Mouse (Mus musculus) lung, embryonic 14.5 days (tissue): ENCODE results near the gene Dmd. TPM values are rescaled to one million over a fixed set of nuclear protein-coding genes. Genes with fewer than 3 reads are reported as not detected.
A peak's percentile ranks its signal among the peaks of the same experiment; 100 is the strongest.

Experiments used
- ATAC-seq: fragments of 200-750 bp; cut with Nextera tagmentation; 2 replicates; pipeline ENCODE4 v1.8.0; 2017; ENCODE audit warnings: mild to moderate bottlenecking, moderate TSS enrichment, moderate library complexity; ENCODE audit not compliant: insufficient read depth
- DNase-seq: peaks from one replicate; pipeline ENCODE4 v3.0.0-alpha.2; 2015
- H3K27ac ChIP-seq: fragments of 300-500 bp; sonication (generic); 2 replicates; pipeline ENCODE4 v1.5.1; 2014; ENCODE audit warnings: low read depth, mild to moderate bottlenecking, moderate library complexity
- H3K27me3 ChIP-seq: fragments of 300-500 bp; sonication (generic); 2 replicates; pipeline ENCODE4 v1.6.1; 2014; ENCODE audit warnings: low read length, control low read depth; ENCODE audit not compliant: insufficient read depth
- H3K36me3 ChIP-seq: fragments of 300-500 bp; sonication (generic); 2 replicates; pipeline ENCODE4 v1.6.1; 2014; ENCODE audit warnings: control low read depth; ENCODE audit not compliant: insufficient read depth
- H3K4me1 ChIP-seq: fragments of 300-500 bp; sonication (generic); 2 replicates; pipeline ENCODE4 v1.6.1; 2014; ENCODE audit warnings: antibody characterized with exemption, control low read depth; ENCODE audit not compliant: insufficient read depth
- H3K4me2 ChIP-seq: fragments of 300-500 bp; sonication (generic); 2 replicates; pipeline ENCODE4 v1.6.1; 2014; ENCODE audit warnings: mild to moderate bottlenecking
- H3K4me3 ChIP-seq: fragments of 300-500 bp; sonication (generic); 2 replicates; pipeline ENCODE4 v1.5.1; 2014; ENCODE audit warnings: low read depth, low read length
- H3K9ac ChIP-seq: fragments of 300-500 bp; sonication (generic); 2 replicates; pipeline ENCODE4 v1.6.1; 2014
- H3K9me3 ChIP-seq: fragments of 300-500 bp; sonication (generic); 2 replicates; pipeline ENCODE4 v1.6.1; 2016; ENCODE audit warnings: low read depth, low read length, control low read depth
- CTCF ChIP-seq: IDR thresholded peaks from 2 replicates; pipeline ENCODE4 v1.5.1; 2016; ENCODE audit warnings: antibody characterized with exemption, low read depth
- WGBS: fragments of 180-500 bp; shearing (Covaris S2); extraction: QIAGEN DNeasy Blood & Tissue Kit; methylation state at CpG from one replicate; pipeline ENCODE4 v1.1.7; 2014; 5-methylcytosine and 5-hydroxymethylcytosine counted together
- polyA plus RNA-seq: library from polyadenylated mRNA; unstranded; fragments of >200 nt; fragmentation: Nextera tagmentation; extraction: Ambion mirVana; gene quantifications from 2 replicates; pipeline ENCODE4 v1.2.1, GENCODE M21; 2014

The Dmd gene
- polyA plus RNA-seq, 1 experiment from 2014 or later, result 26.6 TPM

GRCm38 (mm10) chrX:85049593-85049992 is 2100.9 kb downstream of the Dmd start:
- no peaks in the 10 kb centered on the region for H3K9me3 ChIP-seq
- H3K4me3 ChIP-seq, result peak overlapping the region; percentile 49; the same call in 1 of the 2 replicates
- H3K27me3 ChIP-seq, result no peaks in the 10 kb centered on the region
- 40% methylated on average over 3 of the region's 3 CpGs for WGBS
- H3K27ac ChIP-seq, result no peak overlapping the region
- no peak for ATAC-seq
- no peaks in the 10 kb centered on the region for H3K4me1 ChIP-seq
- peak overlapping the region; percentile 63 for H3K4me2 ChIP-seq
- DNase-seq, result peak; percentile 6
- no peak overlapping the region for H3K9ac ChIP-seq
- no peak for TF ChIP-seq CTCF
- H3K36me3 ChIP-seq, result no peaks in the 10 kb centered on the region

DNA sequence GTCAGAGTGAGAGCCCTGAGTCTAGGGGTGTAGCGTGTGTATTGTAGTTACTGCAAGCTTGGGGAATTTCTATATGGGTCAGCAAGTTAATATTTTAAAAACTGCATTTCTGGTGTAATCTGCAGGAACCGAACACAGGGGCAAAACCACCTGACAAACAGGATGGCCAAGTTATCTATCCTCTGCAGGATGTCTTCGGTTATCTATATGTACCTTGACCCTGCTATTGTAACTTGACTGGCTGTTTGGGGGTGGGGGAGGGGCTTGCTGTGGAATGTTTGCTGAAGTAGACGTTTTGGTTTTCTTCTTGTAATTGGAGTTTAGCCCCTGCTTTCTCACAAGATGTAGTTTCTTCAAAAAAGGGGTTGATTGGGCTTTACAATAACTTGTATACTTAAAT is 2124.9 kb downstream of the Dmd start:
- 48% methylated on average over 4 of the region's 4 CpGs for WGBS
- Histone ChIP-seq H3K4me1 (no peaks in the 10 kb centered on the region), H3K27ac (no peak overlapping the region), H3K4me2 (no peak overlapping the region), H3K4me3 (no peak overlapping the region), H3K9ac (no peak overlapping the region), H3K36me3 (no peaks in the 10 kb centered on the region), H3K9me3 (no peaks in the 10 kb centered on the region), H3K27me3 (no peaks in the 10 kb centered on the region)
- DNase-seq (no peak), ATAC-seq (no peak)
- TF ChIP-seq CTCF, result no peak

DNA sequence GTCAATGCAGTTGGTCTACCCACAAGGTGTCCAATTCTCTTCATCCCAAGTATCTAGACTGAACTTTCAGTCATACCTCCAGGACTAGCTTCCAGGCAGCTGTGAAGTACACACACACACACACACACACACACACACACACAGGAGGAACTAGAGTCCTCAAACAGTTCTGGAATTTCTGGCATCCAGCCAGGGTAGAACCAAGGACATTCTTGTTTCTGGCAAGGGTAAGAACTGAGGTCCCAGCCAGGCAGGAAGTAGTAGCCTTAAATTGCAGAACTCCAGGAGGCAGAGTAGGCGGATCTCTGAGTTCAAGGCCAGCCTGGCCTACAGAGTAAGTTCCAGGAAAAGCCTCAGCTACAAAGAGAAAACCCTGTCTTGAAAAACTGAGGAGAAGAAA is 2128.2 kb downstream of the Dmd start:
- Histone ChIP-seq H3K9ac (no peak overlapping the region), H3K4me1 (no peaks in the 10 kb centered on the region), H3K27ac (no peak overlapping the region), H3K9me3 (no peaks in the 10 kb centered on the region), H3K4me3 (no peak overlapping the region), H3K4me2 (no peak overlapping the region), H3K27me3 (no peaks in the 10 kb centered on the region), H3K36me3 (no peaks in the 10 kb centered on the region)
- peak; percentile 24; the same call in 1 of the 2 replicates for ATAC-seq
- DNase-seq, result peak; percentile 58
- TF ChIP-seq CTCF, result no peak
- 42% methylated on average over 1 of the region's 1 CpGs for WGBS

DNA sequence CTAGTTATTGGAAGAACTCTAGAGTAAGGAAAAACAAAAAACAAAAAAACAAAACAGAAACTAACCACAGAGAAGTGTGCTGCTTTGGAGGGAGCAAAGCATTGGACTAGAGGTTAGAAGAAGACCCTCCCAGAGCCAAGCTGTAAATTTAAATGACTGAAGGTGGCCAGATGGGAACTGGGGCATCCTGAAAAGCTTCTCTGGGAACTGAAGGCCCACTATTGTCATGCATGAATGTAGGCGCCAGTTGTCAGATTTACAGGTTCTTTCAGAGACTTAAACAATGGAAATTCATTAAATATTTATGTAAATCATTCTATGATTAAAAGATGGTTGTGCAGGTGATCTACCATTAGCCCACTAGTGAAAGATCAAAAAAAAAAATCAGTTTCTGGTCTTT is 2128.9 kb downstream of the Dmd start:
- H3K4me3 ChIP-seq, result no peak overlapping the region
- H3K9me3 ChIP-seq, result no peaks in the 10 kb centered on the region
- H3K9ac ChIP-seq, result no peak overlapping the region
- H3K27ac ChIP-seq, result no peak overlapping the region
- WGBS, result 50% methylated on average over 1 of the region's 1 CpGs
- no peaks in the 10 kb centered on the region for H3K4me1 ChIP-seq
- H3K27me3 ChIP-seq, result no peaks in the 10 kb centered on the region
- H3K4me2 ChIP-seq, result no peak overlapping the region
- TF ChIP-seq CTCF, result no peak
- ATAC-seq, result no peak
- H3K36me3 ChIP-seq, result no peaks in the 10 kb centered on the region
- no peak for DNase-seq

DNA sequence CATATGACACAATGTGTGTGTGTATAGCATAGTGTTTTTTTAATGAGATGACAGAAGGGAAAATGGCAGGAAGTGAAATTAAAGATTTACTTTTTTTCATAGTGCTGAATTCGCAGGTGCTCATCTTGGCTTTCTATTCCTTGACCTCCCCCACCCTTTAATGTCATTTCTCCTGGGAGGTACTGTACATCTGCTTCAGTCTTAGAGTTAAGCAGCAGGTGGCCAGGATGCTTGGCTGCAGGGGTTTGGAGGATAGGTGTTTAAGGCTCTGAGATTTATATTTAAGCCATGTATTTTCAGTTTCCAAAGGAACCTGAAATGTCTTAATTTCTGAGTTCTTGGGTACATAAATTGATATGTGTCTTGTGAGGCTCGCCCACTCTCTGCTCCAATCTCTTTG is 2130.5 kb downstream of the Dmd start:
- no peak overlapping the region for H3K9ac ChIP-seq

GRCm38 (mm10) chrX:85084237-85085153 is 2135.8 kb downstream of the Dmd start:
- ATAC-seq (peak; percentile 81), DNase-seq (peak; percentile 55)
- no peaks in the 10 kb centered on the region for H3K36me3 ChIP-seq
- H3K4me1 ChIP-seq, result no peaks in the 10 kb centered on the region
- no peak overlapping the region for H3K4me3 ChIP-seq
- no peak overlapping the region for H3K4me2 ChIP-seq
- WGBS, result 36% methylated on average over 8 of the region's 8 CpGs
- no peak overlapping the region for H3K27ac ChIP-seq
- no peaks in the 10 kb centered on the region for H3K9me3 ChIP-seq
- no peaks in the 10 kb centered on the region for H3K27me3 ChIP-seq
- no peak overlapping the region for H3K9ac ChIP-seq
- no peak for TF ChIP-seq CTCF

More for the DNA sequence above, 2130.5 kb downstream of the Dmd start:
- DNase-seq (no peak), ATAC-seq (no peak)
- Histone ChIP-seq H3K4me1 (no peaks in the 10 kb centered on the region), H3K4me3 (no peak overlapping the region), H3K9me3 (no peaks in the 10 kb centered on the region), H3K27me3 (no peaks in the 10 kb centered on the region), H3K4me2 (no peak overlapping the region), H3K36me3 (no peaks in the 10 kb centered on the region), H3K27ac (no peak overlapping the region)
- TF ChIP-seq CTCF, result no peak
- WGBS, result 55% methylated on average over 2 of the region's 2 CpGs

- ATAC-seq (no peak), DNase-seq (no peak)
- H3K9ac ChIP-seq, result no peak overlapping the region
- no peaks in the 10 kb centered on the region for H3K27me3 ChIP-seq
- H3K9me3 ChIP-seq, result no peaks in the 10 kb centered on the region
- no peak overlapping the region for H3K4me3 ChIP-seq
- no peaks in the 10 kb centered on the region for H3K4me1 ChIP-seq
- no peaks in the 10 kb centered on the region for H3K36me3 ChIP-seq
- no peak for TF ChIP-seq CTCF
- H3K27ac ChIP-seq, result no peak overlapping the region
- H3K4me2 ChIP-seq, result no peak overlapping the region
- 80% methylated on average over 7 of the region's 7 CpGs for WGBS
Observed at GRCm38 (mm10) chrX:85089506-85089905, 2140.8 kb downstream of the Dmd start.
